Mouse (Mus musculus): ENCODE measurements around the gene Cnppd1. TPM values are rescaled to one million over a fixed set of nuclear protein-coding genes. Genes with fewer than 3 reads are reported as not detected.

Cnppd1 gene
- polyA plus RNA-seq, 1 experiment = 44.3 TPM

- peaks cover 9% of the 10 kb centered on the region for H3K4me1 ChIP-seq (ENCODE audit: control insufficient read depth, insufficient read depth, low read length)
- peak within 1 kb of the TSS; percentile 73 for H3K27ac ChIP-seq (ENCODE audit: control insufficient read depth, insufficient read depth, low read depth, low read length)
- H3K36me3 ChIP-seq (ENCODE audit: control insufficient read depth, insufficient read depth, low read length) = no peaks in the 10 kb centered on the region; the same call in 1 of the 2 replicates
- peak; percentile 78 for TF ChIP-seq POLR2A (IDR thresholded peaks at IDR 0.05; ENCODE audit: control insufficient read depth, low read depth, low read length)
- TF ChIP-seq CTCF (IDR thresholded peaks at IDR 0.05; ENCODE audit: control insufficient read depth, insufficient read depth, insufficient replicate concordance, low read depth, low read length) = no peak
- peak within 1 kb of the TSS; percentile 88 for H3K4me3 ChIP-seq (ENCODE audit: control insufficient read depth, low read depth, low read length)
- no peaks in the 10 kb centered on the region for H3K27me3 ChIP-seq (ENCODE audit: control insufficient read depth, insufficient read depth, low read length)
Measured at GRCm38 (mm10) chr1:75168472-75169464, 26.3 kb upstream of the Cnppd1 start, which contains the start of gene Zfand2b. Gene Zfand2b (plus strand): TSS chr1:75168646.

GRCm38 (mm10) chr1:75168093-75168471 is 25.6 kb upstream of the Cnppd1 start:
- peaks cover 9% of the 10 kb centered on the region for H3K4me1 ChIP-seq (ENCODE audit: control insufficient read depth, insufficient read depth, low read length)
- H3K4me3 ChIP-seq (ENCODE audit: control insufficient read depth, low read depth, low read length) = peak overlapping the region; percentile 88
- TF ChIP-seq POLR2A (IDR thresholded peaks at IDR 0.05; ENCODE audit: control insufficient read depth, low read depth, low read length) = no peak
- H3K36me3 ChIP-seq (ENCODE audit: control insufficient read depth, insufficient read depth, low read length) = no peaks in the 10 kb centered on the region; the same call in 1 of the 2 replicates
- H3K27ac ChIP-seq (ENCODE audit: control insufficient read depth, insufficient read depth, low read depth, low read length) = peak overlapping the region; percentile 73
- no peaks in the 10 kb centered on the region for H3K27me3 ChIP-seq (ENCODE audit: control insufficient read depth, insufficient read depth, low read length)

- no peaks in the 10 kb centered on the region for H3K36me3 ChIP-seq (ENCODE audit: control insufficient read depth, insufficient read depth, low read length)
Measured at GRCm38 (mm10) chr1:75160256-75160617, 17.7 kb upstream of the Cnppd1 start.

GRCm38 (mm10) chr1:75159540-75160255 is 17.2 kb upstream of the Cnppd1 start:
- H3K4me3 ChIP-seq (ENCODE audit: control insufficient read depth, low read depth, low read length) = no peak overlapping the region
- no peaks in the 10 kb centered on the region for H3K36me3 ChIP-seq (ENCODE audit: control insufficient read depth, insufficient read depth, low read length)
- no peaks in the 10 kb centered on the region for H3K4me1 ChIP-seq (ENCODE audit: control insufficient read depth, insufficient read depth, low read length)
- TF ChIP-seq POLR2A (IDR thresholded peaks at IDR 0.05; ENCODE audit: control insufficient read depth, low read depth, low read length) (no peak), CTCF (IDR thresholded peaks at IDR 0.05; ENCODE audit: control insufficient read depth, insufficient read depth, insufficient replicate concordance, low read depth, low read length) (no peak)
- H3K27ac ChIP-seq (ENCODE audit: control insufficient read depth, insufficient read depth, low read depth, low read length) = no peak overlapping the region
- H3K27me3 ChIP-seq (ENCODE audit: control insufficient read depth, insufficient read depth, low read length) = no peaks in the 10 kb centered on the region

More at GRCm38 (mm10) chr1:75160256-75160617, 17.7 kb upstream of the Cnppd1 start:
- no peaks in the 10 kb centered on the region for H3K4me1 ChIP-seq (ENCODE audit: control insufficient read depth, insufficient read depth, low read length)
- TF ChIP-seq CTCF (IDR thresholded peaks at IDR 0.05; ENCODE audit: control insufficient read depth, insufficient read depth, insufficient replicate concordance, low read depth, low read length) (no peak), POLR2A (IDR thresholded peaks at IDR 0.05; ENCODE audit: control insufficient read depth, low read depth, low read length) (no peak)
- no peaks in the 10 kb centered on the region for H3K27me3 ChIP-seq (ENCODE audit: control insufficient read depth, insufficient read depth, low read length)
- H3K27ac ChIP-seq (ENCODE audit: control insufficient read depth, insufficient read depth, low read depth, low read length) = no peak overlapping the region
- no peak overlapping the region for H3K4me3 ChIP-seq (ENCODE audit: control insufficient read depth, low read depth, low read length)

GRCm38 (mm10) chr1:75158990-75159389 is 16.5 kb upstream of the Cnppd1 start:
- H3K4me3 ChIP-seq (ENCODE audit: control insufficient read depth, low read depth, low read length) = no peak overlapping the region
- no peaks in the 10 kb centered on the region for H3K4me1 ChIP-seq (ENCODE audit: control insufficient read depth, insufficient read depth, low read length)
- no peak overlapping the region for H3K27ac ChIP-seq (ENCODE audit: control insufficient read depth, insufficient read depth, low read depth, low read length)
- TF ChIP-seq CTCF (IDR thresholded peaks at IDR 0.05; ENCODE audit: control insufficient read depth, insufficient read depth, insufficient replicate concordance, low read depth, low read length) = no peak
- no peak for TF ChIP-seq POLR2A (IDR thresholded peaks at IDR 0.05; ENCODE audit: control insufficient read depth, low read depth, low read length)
- H3K27me3 ChIP-seq (ENCODE audit: control insufficient read depth, insufficient read depth, low read length) = no peaks in the 10 kb centered on the region
- no peaks in the 10 kb centered on the region for H3K36me3 ChIP-seq (ENCODE audit: control insufficient read depth, insufficient read depth, low read length)

GRCm38 (mm10) chr1:75155837-75156236 is 13.3 kb upstream of the Cnppd1 start:
- TF ChIP-seq POLR2A (IDR thresholded peaks at IDR 0.05; ENCODE audit: control insufficient read depth, low read depth, low read length) (no peak), CTCF (IDR thresholded peaks at IDR 0.05; ENCODE audit: control insufficient read depth, insufficient read depth, insufficient replicate concordance, low read depth, low read length) (no peak)
- Histone ChIP-seq H3K27me3 (ENCODE audit: control insufficient read depth, insufficient read depth, low read length) (no peaks in the 10 kb centered on the region), H3K4me1 (ENCODE audit: control insufficient read depth, insufficient read depth, low read length) (no peaks in the 10 kb centered on the region), H3K4me3 (ENCODE audit: control insufficient read depth, low read depth, low read length) (no peak overlapping the region), H3K36me3 (ENCODE audit: control insufficient read depth, insufficient read depth, low read length) (no peaks in the 10 kb centered on the region), H3K27ac (ENCODE audit: control insufficient read depth, insufficient read depth, low read depth, low read length) (no peak overlapping the region)

- Histone ChIP-seq H3K27ac (ENCODE audit: control insufficient read depth, insufficient read depth, low read depth, low read length) (no peak overlapping the region), H3K27me3 (ENCODE audit: control insufficient read depth, insufficient read depth, low read length) (no peaks in the 10 kb centered on the region), H3K36me3 (ENCODE audit: control insufficient read depth, insufficient read depth, low read length) (peaks cover 5% of the 10 kb centered on the region), H3K4me1 (ENCODE audit: control insufficient read depth, insufficient read depth, low read length) (peaks cover 5% of the 10 kb centered on the region), H3K4me3 (ENCODE audit: control insufficient read depth, low read depth, low read length) (no peak overlapping the region)
- TF ChIP-seq CTCF (IDR thresholded peaks at IDR 0.05; ENCODE audit: control insufficient read depth, insufficient read depth, insufficient replicate concordance, low read depth, low read length) (no peak), POLR2A (IDR thresholded peaks at IDR 0.05; ENCODE audit: control insufficient read depth, low read depth, low read length) (no peak)
Measured at GRCm38 (mm10) chr1:75148727-75149126, 6.2 kb upstream of the Cnppd1 start.
